Mouse (Mus musculus): ENCODE measurements around the gene Slc25a42.
"Not testable (repeated sequence)": the region's sequence is repeated elsewhere in the genome, so short reads cannot be mapped to it uniquely, and the experiment has no call there.

The Slc25a42 gene

GRCm38 (mm10) chr8:70212112-70213055, at the start of gene Slc25a42:
Gene Slc25a42 (minus strand): TSS chr8:70212305.
- DNase-seq = peak; percentile 99

GRCm38 (mm10) chr8:70259043-70259442, 46.9 kb upstream of the Slc25a42 start:
- DNase-seq = no peak

- DNase-seq = no peak
These were observed 46.5 kb upstream of the Slc25a42 start for GRCm38 (mm10) chr8:70258600-70258999.

GRCm38 (mm10) chr8:70257456-70257855, 45.4 kb upstream of the Slc25a42 start:
- DNase-seq = no peak

DNA sequence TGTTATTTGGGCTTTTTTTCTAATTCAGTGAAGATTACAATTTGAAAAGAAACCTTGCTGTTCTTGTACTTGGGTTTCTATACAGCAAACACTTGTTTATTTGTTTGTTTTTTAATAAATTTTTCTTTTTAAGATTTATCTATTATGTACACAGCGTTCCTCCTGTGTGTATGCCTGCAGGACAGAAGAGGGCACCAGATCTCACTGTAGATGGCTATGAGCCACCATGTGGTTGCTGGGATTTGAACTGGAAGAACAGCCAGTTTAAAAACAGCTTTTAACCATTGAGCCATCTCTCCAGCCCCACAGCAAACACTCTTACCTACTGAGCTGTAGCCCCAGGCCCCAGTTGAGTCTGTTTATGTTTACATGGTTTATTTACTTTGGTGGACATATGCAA, 42.5 kb upstream of the Slc25a42 start:
- DNase-seq = no peak

GRCm38 (mm10) chr8:70247841-70248240, 35.7 kb upstream of the Slc25a42 start:
- DNase-seq = no peak

GRCm38 (mm10) chr8:70246622-70247021, 34.5 kb upstream of the Slc25a42 start:
- no peak for DNase-seq

DNA sequence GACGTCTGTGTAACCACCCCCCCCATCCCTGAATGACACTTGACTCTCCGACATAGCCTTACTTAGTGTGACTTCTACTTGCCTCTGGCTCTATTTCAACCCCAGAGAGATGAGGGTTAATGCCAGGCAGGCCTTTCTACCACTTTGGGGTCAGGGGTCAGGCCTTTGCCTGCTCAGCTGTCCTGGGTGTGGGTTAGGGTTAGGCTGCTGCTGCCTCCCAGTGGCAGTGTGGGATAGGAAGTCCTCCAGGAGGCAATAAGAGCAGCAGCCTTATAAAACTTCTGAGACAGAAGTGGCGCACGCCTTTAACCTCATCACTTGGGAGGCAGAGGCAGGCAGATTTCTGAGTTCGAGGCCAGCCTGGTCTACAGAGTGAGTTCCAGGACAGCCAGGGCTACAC, 28.5 kb upstream of the Slc25a42 start:
- no peak for DNase-seq

DNA sequence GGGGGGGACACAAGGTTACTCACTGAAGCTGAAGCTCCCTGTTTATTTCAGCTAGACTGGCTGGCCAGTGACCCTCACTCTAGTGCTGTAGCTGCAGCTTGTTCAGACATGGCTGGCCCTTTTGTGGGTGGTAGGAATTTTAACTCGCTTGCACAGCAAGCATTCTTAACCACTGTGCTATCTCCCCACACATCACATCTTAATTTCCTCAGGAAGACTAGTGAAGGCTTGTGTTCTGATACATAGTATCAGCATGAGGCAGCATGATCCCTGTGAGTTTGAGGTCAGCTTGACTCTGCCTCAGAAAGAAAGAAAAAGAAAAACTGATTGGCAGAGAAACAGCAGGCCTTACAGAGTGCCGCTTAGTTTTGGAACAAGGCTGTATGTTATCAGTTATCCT, 25.7 kb upstream of the Slc25a42 start:
- no peak for DNase-seq

- DNase-seq = no peak
These were observed 22.6 kb upstream of the Slc25a42 start for GRCm38 (mm10) chr8:70234781-70235128.

DNA sequence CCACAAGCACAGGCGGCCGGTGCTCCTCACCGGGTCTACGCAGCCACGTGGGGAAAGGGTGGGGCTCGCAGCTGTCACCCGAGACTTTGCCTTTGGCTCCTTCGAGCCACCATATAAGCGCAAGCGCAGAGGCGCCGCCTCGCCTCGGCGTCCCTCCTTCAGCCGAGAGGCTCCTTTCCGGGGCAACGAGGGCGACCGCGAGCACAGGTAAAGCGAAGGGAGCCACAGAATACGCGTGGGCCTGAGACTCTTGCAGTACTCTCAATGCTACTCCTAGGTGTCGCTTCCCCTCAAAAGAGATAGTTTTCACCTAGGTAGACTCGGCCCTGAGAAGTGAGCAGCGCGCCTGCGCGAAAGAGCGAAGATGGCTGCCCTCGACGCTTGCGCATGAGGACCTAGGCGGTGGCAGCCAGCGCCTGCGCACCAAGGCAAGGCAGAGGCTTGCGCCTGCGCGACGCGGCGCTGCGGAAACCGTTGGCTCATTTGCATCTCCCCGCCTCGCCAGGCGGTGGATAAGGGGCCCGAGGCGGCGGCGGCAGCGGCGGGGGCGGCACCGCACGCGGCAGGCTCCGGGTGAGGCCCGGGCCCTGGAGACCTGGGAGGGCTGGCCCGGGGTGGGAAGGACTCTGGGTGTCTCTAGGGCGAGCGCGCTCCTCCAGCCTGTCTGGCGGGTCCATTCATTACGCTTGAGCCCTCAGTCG, 22.1 kb upstream of the Slc25a42 start, which contains the start of the genes Sugp2 and Armc6:
Gene Sugp2, plus strand, starts transcription at position 147 of the 701 bp plus-strand sequence.
Gene Armc6, minus strand, starts transcription at position 387 of the 701 bp plus-strand sequence.
- peak; percentile 97 for DNase-seq

DNA sequence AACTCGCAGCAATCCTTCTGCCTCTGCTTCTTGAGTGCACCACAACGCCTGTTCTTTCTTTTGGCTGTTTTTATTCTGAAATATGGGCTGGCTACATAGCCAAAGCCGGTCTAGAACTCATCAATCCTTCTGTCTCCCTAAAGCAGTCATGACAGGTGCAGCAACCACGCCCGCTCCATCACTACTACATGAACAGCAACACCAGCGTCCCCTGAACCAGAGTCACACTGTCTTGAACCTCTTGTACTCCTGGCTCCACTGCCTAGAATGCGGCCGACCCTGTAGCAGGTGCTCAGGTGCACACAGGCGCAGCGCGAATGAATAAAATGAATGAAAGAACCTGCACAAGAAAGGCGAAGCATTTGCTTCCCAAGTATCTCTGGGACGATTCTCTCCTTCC, 21.5 kb upstream of the Slc25a42 start:
- DNase-seq = no peak

DNA sequence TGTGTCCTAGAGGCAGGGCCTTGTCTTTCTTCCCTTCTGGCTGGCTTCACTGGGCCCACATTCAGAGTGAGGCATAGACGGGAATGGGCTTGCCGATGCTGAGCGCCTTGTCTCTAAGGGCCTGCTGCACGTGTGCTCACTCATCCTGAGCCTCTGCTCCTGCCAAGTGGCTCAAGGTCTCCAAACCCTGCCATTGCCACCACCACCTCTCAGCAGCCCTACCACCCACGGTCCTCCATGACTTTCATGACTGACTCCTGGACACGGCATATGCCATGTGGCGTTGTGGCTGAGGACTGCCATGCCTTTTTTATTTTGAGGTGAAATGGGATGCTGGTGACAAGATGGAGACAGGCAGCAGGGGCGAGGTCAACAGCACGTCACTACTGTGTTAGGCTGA, 18.7 kb upstream of the Slc25a42 start:
- no peak for DNase-seq

GRCm38 (mm10) chr8:70227997-70228396, 15.9 kb upstream of the Slc25a42 start:
- no peak for DNase-seq

- peak; percentile 49 for DNase-seq
These were observed 11.2 kb upstream of the Slc25a42 start for GRCm38 (mm10) chr8:70223341-70223740.

- DNase-seq = no peak
These were observed 9.9 kb upstream of the Slc25a42 start for GRCm38 (mm10) chr8:70222041-70222440.

DNA sequence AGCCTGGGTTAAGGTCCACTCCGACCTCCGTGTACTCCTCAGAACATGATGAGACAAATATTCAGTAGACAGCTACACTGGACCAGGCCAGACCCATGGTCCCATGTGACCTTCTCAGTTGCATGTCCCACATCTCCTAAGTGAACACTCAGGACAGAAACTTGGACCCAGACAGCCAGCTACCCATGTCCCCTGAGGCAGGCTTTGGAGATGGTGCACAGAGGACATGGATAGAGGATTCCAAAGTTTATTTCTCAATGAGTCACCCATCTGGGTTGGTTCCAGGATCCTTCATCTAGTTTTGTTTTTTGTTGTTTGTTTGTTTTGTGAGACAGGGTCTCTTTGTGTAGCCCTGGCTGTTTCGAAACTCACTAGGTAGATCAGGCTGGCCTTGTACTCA, 8.8 kb upstream of the Slc25a42 start:
- DNase-seq = no peak

DNA sequence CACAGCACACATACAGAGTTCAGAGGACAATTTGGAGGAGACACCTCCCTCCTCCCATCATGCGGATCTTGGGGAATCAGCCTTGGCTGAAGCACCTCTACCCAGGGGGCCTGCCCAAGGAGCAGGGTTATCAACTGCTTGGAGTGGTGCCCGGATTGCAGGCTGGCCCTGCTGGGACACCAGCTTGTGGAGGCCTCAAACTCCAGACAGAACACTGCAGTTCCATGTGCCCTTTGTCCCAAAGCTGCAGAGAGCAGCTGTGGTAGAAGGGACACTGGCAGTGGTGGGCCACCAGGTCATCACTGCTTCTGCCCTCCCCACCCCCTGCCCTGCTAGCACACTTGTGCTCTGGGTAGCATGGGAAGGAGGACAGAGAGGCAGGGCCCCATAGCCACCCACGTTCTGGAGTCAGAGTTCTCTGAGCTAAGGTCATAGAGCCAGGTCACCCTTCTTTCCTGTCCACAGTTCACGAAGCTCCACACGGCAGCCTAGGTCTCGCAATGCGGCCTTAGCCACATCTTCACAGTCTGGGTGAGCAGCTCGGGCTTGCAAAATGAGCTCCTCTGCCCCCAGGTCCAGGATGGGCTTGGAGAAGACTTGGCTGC, 8.2 kb upstream of the Slc25a42 start:
- no peak for DNase-seq

GRCm38 (mm10) chr8:70219107-70219684, 7.1 kb upstream of the Slc25a42 start:
- DNase-seq = no peak

- DNase-seq = no peak
These were observed 5.3 kb upstream of the Slc25a42 start for GRCm38 (mm10) chr8:70217441-70217840.

GRCm38 (mm10) chr8:70216566-70216965, 4.5 kb upstream of the Slc25a42 start:
- no peak for DNase-seq

DNA sequence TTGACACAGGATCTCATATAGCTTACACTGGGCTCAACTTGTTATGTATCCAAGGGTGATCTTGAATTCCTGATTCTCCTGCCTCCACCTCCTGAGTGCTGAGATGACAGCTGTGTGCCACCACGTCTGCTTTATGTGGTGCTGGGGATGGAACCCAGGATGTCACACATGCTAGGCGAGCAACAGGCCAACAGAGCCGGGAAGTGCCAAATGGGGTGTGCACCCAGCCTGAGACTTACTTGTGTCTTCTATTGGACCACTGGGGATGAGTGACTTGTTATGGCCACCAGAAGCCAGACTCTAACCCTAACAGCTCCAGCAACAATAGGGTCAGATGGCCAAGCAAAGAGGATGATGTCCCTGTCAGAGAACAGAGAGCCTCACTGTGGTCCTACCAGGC, 4.1 kb upstream of the Slc25a42 start:
- not testable (repeated sequence) for DNase-seq

GRCm38 (mm10) chr8:70215092-70215491, 3.0 kb upstream of the Slc25a42 start:
- DNase-seq = no peak
